Mouse (Mus musculus) liver, embryonic 16.5 days (tissue): ENCODE data around the gene Isg20. TPM values are rescaled to one million over a fixed set of nuclear protein-coding genes. Genes with fewer than 3 reads are reported as not detected.
A peak's percentile ranks its signal among the peaks of the same experiment; 100 is the strongest.

Source experiments
- ATAC-seq: fragments of 200-750 bp; cut with Nextera tagmentation; 2 replicates; pipeline ENCODE4 v1.8.0; 2017; ENCODE audit warnings: low read depth, mild to moderate bottlenecking, moderate number of reproducible peaks, moderate library complexity
- H3K27ac ChIP-seq: fragments of 300-500 bp; sonication (generic); 2 replicates; pipeline ENCODE4 v1.5.1; 2014; ENCODE audit warnings: mild to moderate bottlenecking, low read length
- H3K27me3 ChIP-seq: fragments of 300-500 bp; sonication (generic); 2 replicates; pipeline ENCODE4 v1.6.1; 2014; ENCODE audit warnings: low read depth, low read length, mixed read lengths; ENCODE audit not compliant: control insufficient read depth, insufficient read depth
- H3K36me3 ChIP-seq: fragments of 300-500 bp; sonication (generic); 2 replicates; pipeline ENCODE4 v1.6.1; 2014; ENCODE audit warnings: mild to moderate bottlenecking; ENCODE audit not compliant: control insufficient read depth, insufficient read depth
- H3K4me1 ChIP-seq: fragments of 300-500 bp; sonication (generic); 2 replicates; pipeline ENCODE4 v1.6.1; 2014; ENCODE audit warnings: low read depth, low read length, mixed read lengths; ENCODE audit not compliant: control insufficient read depth
- H3K4me2 ChIP-seq: fragments of 300-500 bp; sonication (generic); 2 replicates; pipeline ENCODE4 v1.6.1; 2014; ENCODE audit warnings: low read depth, low read length, mixed read lengths
- H3K4me3 ChIP-seq: fragments of 300-500 bp; sonication (generic); 2 replicates; pipeline ENCODE4 v1.5.1; 2014; ENCODE audit warnings: low read depth, mild to moderate bottlenecking, low read length
- H3K9ac ChIP-seq: fragments of 300-500 bp; sonication (generic); 2 replicates; pipeline ENCODE4 v1.6.1; 2014; ENCODE audit warnings: low read depth, low read length
- H3K9me3 ChIP-seq: fragments of 300-500 bp; sonication (generic); replicated peaks from 2 replicates; pipeline ENCODE4 v1.6.1; 2016; ENCODE audit warnings: low read length; ENCODE audit not compliant: control insufficient read depth
- WGBS: fragments of 180-500 bp; shearing (Covaris S2); extraction: QIAGEN DNeasy Blood & Tissue Kit; methylation state at CpG from one replicate; pipeline ENCODE4 v1.1.7; 2014; ENCODE audit not compliant: insufficient replicate concordance; 5-methylcytosine and 5-hydroxymethylcytosine counted together
- microRNA-seq: library from miRNA; unstranded; fragments of <30 nt; microRNA quantifications from one replicate; pipeline ENCODE4, GENCODE M21; 2016
- polyA plus RNA-seq: library from polyadenylated mRNA; unstranded; fragments of >200 nt; fragmentation: Nextera tagmentation; extraction: Ambion mirVana; gene quantifications from 2 replicates; pipeline ENCODE4 v1.2.1, GENCODE M21; 2015

Isg20 gene
- polyA plus RNA-seq, 1 experiment from 2014 or later, result 138 TPM

GRCm38 (mm10) chr7:78958499-78959073 is 45.4 kb downstream of the Isg20 start:
- Histone ChIP-seq H3K9me3 (no peaks in the 10 kb centered on the region), H3K27ac (no peak overlapping the region), H3K9ac (no peak overlapping the region), H3K4me2 (no peak overlapping the region), H3K36me3 (no peaks in the 10 kb centered on the region), H3K4me1 (no peaks in the 10 kb centered on the region), H3K4me3 (no peak overlapping the region), H3K27me3 (no peaks in the 10 kb centered on the region)
- 57% methylated on average over 6 of the region's 6 CpGs for WGBS
- no peak for ATAC-seq

- Histone ChIP-seq H3K27me3 (no peaks in the 10 kb centered on the region), H3K9ac (no peak overlapping the region), H3K4me3 (no peak overlapping the region), H3K36me3 (no peaks in the 10 kb centered on the region), H3K27ac (no peak overlapping the region), H3K4me2 (no peak overlapping the region), H3K9me3 (no peaks in the 10 kb centered on the region), H3K4me1 (no peaks in the 10 kb centered on the region)
- 59% methylated on average over 3 of the region's 3 CpGs for WGBS
- no peak for ATAC-seq
Measured at GRCm38 (mm10) chr7:78963891-78964290, 50.7 kb downstream of the Isg20 start.

Small RNA genes within 50 kb of the gene (microRNA-seq; reads per million reads assigned to microRNA genes)
- 9.6 reads per million, percentile 26 among the genes with 10 or more reads in this experiment for gene Mir7-2

Other genes starting within 250 kb of the Isg20 start
- gene Ntrk3, start 175.4 kb upstream of the Isg20 start, polyA plus RNA-seq, result 0.09 and 0.52 TPM in 2 replicates
- gene Mrps11, start 130.3 kb upstream of the Isg20 start, polyA plus RNA-seq, result 32.1 and 35.0 TPM in 2 replicates
- gene Mrpl46, start 129.9 kb upstream of the Isg20 start, polyA plus RNA-seq, result 33.4 and 38.8 TPM in 2 replicates
- 5.8 and 6.6 TPM in 2 replicates for gene Det1, start 66.2 kb upstream of the Isg20 start, polyA plus RNA-seq
- gene Aen, start 17.6 kb upstream of the Isg20 start, polyA plus RNA-seq, result 13.6 and 13.8 TPM in 2 replicates
- gene Acan, start 140.1 kb downstream of the Isg20 start, polyA plus RNA-seq, result 0.04 TPM in 1 of 2 replicates, not detected in the other
- 0.09 and 0.12 TPM in 2 replicates for gene Hapln3, start 217.6 kb downstream of the Isg20 start, polyA plus RNA-seq
- gene Mfge8, start 235.6 kb downstream of the Isg20 start, polyA plus RNA-seq, result 93.2 and 102 TPM in 2 replicates